Mouse (Mus musculus): Measurements from ENCODE around the gene Rchy1.

Gene Rchy1

GRCm38 (mm10) chr5:91960606-91961254 is 2.1 kb downstream of the Rchy1 start:
- no peak for DNase-seq (ENCODE audit: low read depth, low spot score)

- no peak for DNase-seq (ENCODE audit: low read depth, low spot score)
Measured at GRCm38 (mm10) chr5:91959986-91960385, 2.9 kb downstream of the Rchy1 start.

GRCm38 (mm10) chr5:91959096-91959495 is 3.8 kb downstream of the Rchy1 start:
- DNase-seq (ENCODE audit: low read depth, low spot score), result no peak

- no peak for DNase-seq (ENCODE audit: low read depth, low spot score)
Measured at GRCm38 (mm10) chr5:91956991-91957760, 5.7 kb downstream of the Rchy1 start.

DNA sequence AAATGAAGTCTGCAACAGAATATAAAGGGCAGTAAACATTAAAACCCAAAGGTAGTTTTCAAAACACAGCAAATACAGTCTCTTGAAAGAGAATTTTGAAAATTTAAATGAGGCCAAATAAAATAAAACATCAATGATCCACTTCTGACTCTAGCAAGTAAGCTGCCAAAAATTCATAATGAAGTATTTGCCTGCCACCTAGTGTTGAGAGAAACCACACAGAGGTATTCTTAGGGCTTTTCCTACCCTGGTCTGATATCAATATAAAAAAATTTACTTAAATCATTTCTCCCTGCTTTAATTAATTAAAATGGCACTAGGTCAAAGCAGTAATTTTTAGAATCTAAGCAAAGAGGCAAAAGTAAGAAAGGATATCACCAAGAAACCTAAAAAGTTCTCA is 11.5 kb downstream of the Rchy1 start:
- DNase-seq (ENCODE audit: low read depth, low spot score), result no peak

DNA sequence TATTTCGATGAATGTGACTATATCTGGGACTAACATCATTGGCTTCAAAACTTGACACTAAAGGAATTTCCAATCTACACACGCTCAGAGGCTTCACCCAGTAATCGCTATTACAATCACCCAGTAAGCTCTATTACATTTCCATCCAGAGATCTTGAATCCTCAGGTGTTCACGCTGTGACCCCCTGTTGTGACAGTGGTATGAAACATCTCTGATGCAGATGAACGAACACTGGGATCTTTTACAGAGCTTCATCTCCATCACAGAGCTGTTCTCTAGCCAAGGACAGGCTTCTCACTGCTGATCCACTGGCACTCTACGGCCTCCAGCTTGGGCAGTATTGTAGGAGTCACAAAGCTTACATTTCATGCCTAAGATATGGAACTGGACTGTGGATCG is 13.4 kb downstream of the Rchy1 start:
- peak; percentile 89 for DNase-seq (ENCODE audit: low read depth, low spot score)

GRCm38 (mm10) chr5:91947008-91947407 is 15.9 kb downstream of the Rchy1 start:
- DNase-seq (ENCODE audit: low read depth, low spot score), result no peak

GRCm38 (mm10) chr5:91945609-91946008 is 17.3 kb downstream of the Rchy1 start:
- peak; percentile 40 for DNase-seq (ENCODE audit: low read depth, low spot score)

DNA sequence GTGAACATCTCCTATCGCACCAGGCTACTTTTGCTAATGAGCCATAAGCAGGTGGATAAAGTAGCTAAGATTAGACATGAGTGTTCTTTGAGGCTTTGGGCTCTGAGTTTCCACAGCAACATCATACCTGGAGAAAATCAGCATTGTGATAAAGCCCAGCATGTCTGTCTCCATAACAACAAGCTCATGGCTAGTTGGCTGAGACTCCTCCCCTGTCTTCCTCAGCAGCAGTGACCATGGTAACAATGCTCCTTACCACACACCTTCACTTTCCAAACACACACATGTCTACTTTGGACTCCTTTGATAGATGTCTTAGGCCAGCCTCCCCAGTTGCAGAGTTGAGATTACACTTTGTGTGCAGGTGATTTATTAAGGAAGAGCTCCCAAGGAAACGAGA is 49.6 kb downstream of the Rchy1 start:
- DNase-seq (ENCODE audit: low read depth, low spot score), result no peak

DNA sequence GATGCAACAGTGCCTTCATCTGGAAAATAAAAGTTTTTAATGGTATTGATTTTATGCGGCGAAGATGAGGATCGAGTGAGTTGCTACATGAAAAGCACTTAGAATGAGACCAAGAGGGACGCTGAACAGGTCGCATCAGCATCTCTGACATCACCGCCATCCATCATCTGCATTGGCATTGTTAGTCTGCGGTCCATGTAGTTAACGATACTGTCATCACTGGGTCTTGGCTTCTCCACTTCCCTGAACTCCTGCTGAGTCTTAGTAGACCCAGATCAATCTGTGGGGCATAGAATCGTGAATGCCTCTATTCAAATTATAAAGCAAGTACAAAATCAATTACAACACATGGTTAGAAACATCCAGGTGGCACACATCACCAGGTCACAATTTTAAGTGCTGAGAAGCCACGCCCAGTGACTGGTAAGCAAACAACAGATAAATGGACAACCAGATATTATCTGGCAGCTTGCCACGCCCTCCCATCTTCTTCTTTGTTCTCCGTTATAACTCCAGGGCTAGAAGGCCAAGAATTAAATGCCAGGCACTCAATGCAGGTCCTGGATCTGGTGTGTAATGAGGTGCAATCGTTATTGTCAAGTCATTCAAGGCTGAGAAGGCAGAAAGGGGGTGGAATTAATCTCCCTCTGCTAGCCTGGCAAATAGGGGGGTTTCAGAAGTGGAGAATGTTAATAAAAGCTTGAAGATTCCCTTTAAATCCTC is 51.3 kb downstream of the Rchy1 start:
- DNase-seq (ENCODE audit: low read depth, low spot score), result peak; percentile 25

DNA sequence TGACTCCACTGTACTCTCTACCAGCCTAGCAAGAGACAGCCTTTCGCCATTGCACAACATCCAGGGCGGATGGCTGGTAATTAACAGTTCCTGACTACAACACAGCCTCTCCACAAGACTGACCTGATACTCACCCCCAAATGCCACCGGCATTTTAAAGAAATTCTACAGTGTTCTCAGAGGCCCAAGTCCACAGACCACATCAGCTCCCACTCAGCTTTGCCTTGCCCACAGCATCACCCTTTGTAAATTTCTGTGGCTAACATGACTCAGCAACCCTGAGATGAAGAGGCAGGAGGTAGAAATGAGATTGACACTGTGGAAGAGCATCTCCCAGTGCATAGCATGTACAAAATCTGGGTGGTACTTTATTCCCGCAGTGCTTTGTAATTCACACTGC is 52.3 kb downstream of the Rchy1 start:
- DNase-seq (ENCODE audit: low read depth, low spot score), result no peak

GRCm38 (mm10) chr5:91909010-91909620 is 53.8 kb downstream of the Rchy1 start:
- DNase-seq (ENCODE audit: low read depth, low spot score), result no peak
